Mouse (Mus musculus) spleen, adult 2 months (tissue): Measurements from ENCODE around the gene Cacna2d2.

Experiments
- CTCF ChIP-seq: fragments of 200-500 bp; IDR thresholded peaks from 2 replicates; pipeline ENCODE4 v1.5.1; 2011; ENCODE audit warnings: mild to moderate bottlenecking, inconsistent platforms; ENCODE audit not compliant: insufficient read depth, insufficient read length, insufficient replicate concordance; ENCODE audit errors: extremely low read depth
- POLR2A ChIP-seq: fragments of 200-500 bp; IDR thresholded peaks from 2 replicates; pipeline ENCODE4 v1.6.1; 2011; ENCODE audit warnings: low read depth, low read length, inconsistent platforms

DNA sequence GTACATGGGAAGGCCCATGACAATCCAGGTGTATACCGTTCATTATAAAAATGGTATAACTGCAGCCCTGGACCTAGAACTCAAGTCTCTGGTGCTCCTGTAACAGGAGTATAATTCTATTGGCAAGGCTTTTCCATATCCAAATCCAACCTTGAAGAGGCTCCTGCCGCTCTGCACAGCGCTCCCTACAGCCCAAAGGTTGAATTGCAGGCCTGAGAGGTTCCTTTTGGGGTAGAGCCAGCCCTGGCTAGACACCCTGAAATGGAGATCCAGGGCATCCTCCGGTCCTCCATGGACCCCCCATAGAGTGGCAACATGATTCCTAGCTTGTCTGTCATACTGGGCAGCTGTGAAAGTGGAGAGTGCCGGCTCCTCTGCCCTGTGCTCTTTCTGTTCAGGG is 79.6 kb downstream of the Cacna2d2 start:
- no peak for TF ChIP-seq POLR2A
- no peak for TF ChIP-seq CTCF
